Mouse (Mus musculus): ENCODE measurements around the gene Lrrc71. TPM values are rescaled to one million over a fixed set of nuclear protein-coding genes. Genes with fewer than 3 reads are reported as not detected.

Gene Lrrc71
- total RNA-seq, 1 experiment, result 0.49 TPM

GRCm38 (mm10) chr3:87770280-87770679 is 21.9 kb upstream of the Lrrc71 start:
- Histone ChIP-seq H3K27ac (ENCODE audit: insufficient read depth, low read depth, low read length, poor library complexity, severe bottlenecking) (no peak overlapping the region), H3K36me3 (ENCODE audit: control insufficient read depth, insufficient read depth, low read length, poor library complexity, severe bottlenecking) (no peaks in the 10 kb centered on the region), H3K9me3 (ENCODE audit: control insufficient read depth, insufficient read depth, low read depth, low read length) (no peaks in the 10 kb centered on the region), H3K4me3 (ENCODE audit: insufficient read depth in 1 of 2, low read depth in 1 of 2, low read length in 2 of 2, poor library complexity in 1 of 2, severe bottlenecking in 1 of 2) (no peak overlapping the region), H3K4me1 (ENCODE audit: control insufficient read depth in 2 of 2, insufficient read depth in 2 of 2, low read length in 2 of 2, poor library complexity in 1 of 2) (no peaks in the 10 kb centered on the region), H3K9ac (ENCODE audit: insufficient read depth, low read depth, low read length, poor library complexity, severe bottlenecking) (no peak overlapping the region)
- TF ChIP-seq MAFK (IDR thresholded peaks at IDR 0.05; ENCODE audit: insufficient read depth, low read depth, low read length) (no peak), ZC3H11A (IDR thresholded peaks at IDR 0.05; ENCODE audit: borderline replicate concordance, low read depth, low read length) (no peak)
- in situ Hi-C loops (cut with MboI; ENCODE audit: low sequenced_read_pairs in 2 of 2, unreplicated experiment in 2 of 2), result no loop called here
- peak; percentile 62 for DNase-seq (ENCODE audit: low read depth, low spot score)

GRCm38 (mm10) chr3:87769506-87769905 is 21.1 kb upstream of the Lrrc71 start:
- no peak for TF ChIP-seq HCFC1 (IDR thresholded peaks at IDR 0.05; ENCODE audit: borderline replicate concordance, insufficient read depth, low read length)
- no peak for TF ChIP-seq ZC3H11A (IDR thresholded peaks at IDR 0.05; ENCODE audit: borderline replicate concordance, low read depth, low read length)
- TF ChIP-seq ZNF384 (IDR thresholded peaks at IDR 0.05; ENCODE audit: low read depth, low read length), result no peak
- no peak for TF ChIP-seq CHD2 (IDR thresholded peaks at IDR 0.05; ENCODE audit: low read depth, low read length)
- no peak for TF ChIP-seq MAFK (IDR thresholded peaks at IDR 0.05; ENCODE audit: insufficient read depth, low read depth, low read length)
- DNase-seq (ENCODE audit: low read depth, low spot score), result no peak
- H3K4me3 ChIP-seq (ENCODE audit: insufficient read depth in 1 of 2, low read depth in 1 of 2, low read length in 2 of 2, poor library complexity in 1 of 2, severe bottlenecking in 1 of 2), result no peak overlapping the region
- no peaks in the 10 kb centered on the region for H3K36me3 ChIP-seq (ENCODE audit: control insufficient read depth, insufficient read depth, low read length, poor library complexity, severe bottlenecking)
- 0 out of 4 replicates have a peak, but pooled peaks cover 0 to 3% of the 10 kb centered on the region in 2 experiments for H3K4me1 ChIP-seq (ENCODE audit: control insufficient read depth in 2 of 2, insufficient read depth in 2 of 2, low read length in 2 of 2, poor library complexity in 1 of 2)
- H3K9me3 ChIP-seq (ENCODE audit: control insufficient read depth, insufficient read depth, low read depth, low read length), result no peaks in the 10 kb centered on the region
- in situ Hi-C loops (cut with MboI; ENCODE audit: low sequenced_read_pairs in 2 of 2, unreplicated experiment in 2 of 2), result no loop called here
- H3K27ac ChIP-seq (ENCODE audit: insufficient read depth, low read depth, low read length, poor library complexity, severe bottlenecking), result no peak overlapping the region
- no peak overlapping the region for H3K9ac ChIP-seq (ENCODE audit: insufficient read depth, low read depth, low read length, poor library complexity, severe bottlenecking)

GRCm38 (mm10) chr3:87768844-87769243 is 20.4 kb upstream of the Lrrc71 start:
- Histone ChIP-seq H3K9me3 (ENCODE audit: control insufficient read depth, insufficient read depth, low read depth, low read length) (no peaks in the 10 kb centered on the region), H3K4me3 (ENCODE audit: insufficient read depth in 1 of 2, low read depth in 1 of 2, low read length in 2 of 2, poor library complexity in 1 of 2, severe bottlenecking in 1 of 2) (peak overlapping the region; percentile 55 to 70), H3K27ac (ENCODE audit: insufficient read depth, low read depth, low read length, poor library complexity, severe bottlenecking) (no peak overlapping the region), H3K4me1 (ENCODE audit: control insufficient read depth in 2 of 2, insufficient read depth in 2 of 2, low read length in 2 of 2, poor library complexity in 1 of 2) (peaks cover 0 to 9% of the 10 kb centered on the region in 2 experiments; a peak in 1 of 4 replicates), H3K36me3 (ENCODE audit: control insufficient read depth, insufficient read depth, low read length, poor library complexity, severe bottlenecking) (no peaks in the 10 kb centered on the region), H3K9ac (ENCODE audit: insufficient read depth, low read depth, low read length, poor library complexity, severe bottlenecking) (peak overlapping the region; percentile 25)
- in situ Hi-C loops (cut with MboI; ENCODE audit: low sequenced_read_pairs in 2 of 2, unreplicated experiment in 2 of 2), result no loop called here
- TF ChIP-seq ZC3H11A (IDR thresholded peaks at IDR 0.05; ENCODE audit: borderline replicate concordance, low read depth, low read length), result 0 out of 2 replicates have a peak, but pooled peaks have one; percentile 35
- TF ChIP-seq HCFC1 (IDR thresholded peaks at IDR 0.05; ENCODE audit: borderline replicate concordance, insufficient read depth, low read length), result no peak
- DNase-seq (ENCODE audit: low read depth, low spot score), result no peak

- no peak overlapping the region for H3K27ac ChIP-seq (ENCODE audit: insufficient read depth, low read depth, low read length, poor library complexity, severe bottlenecking)
- in situ Hi-C loops (cut with MboI; ENCODE audit: low sequenced_read_pairs in 2 of 2, unreplicated experiment in 2 of 2), result no loop called here
Observed at GRCm38 (mm10) chr3:87768431-87768830, 20.0 kb upstream of the Lrrc71 start.

GRCm38 (mm10) chr3:87767764-87768163 is 19.3 kb upstream of the Lrrc71 start:
- TF ChIP-seq HCFC1 (IDR thresholded peaks at IDR 0.05; ENCODE audit: borderline replicate concordance, insufficient read depth, low read length) (no peak), ZNF384 (IDR thresholded peaks at IDR 0.05; ENCODE audit: low read depth, low read length) (no peak), ZC3H11A (IDR thresholded peaks at IDR 0.05; ENCODE audit: borderline replicate concordance, low read depth, low read length) (no peak), MAFK (IDR thresholded peaks at IDR 0.05; ENCODE audit: insufficient read depth, low read depth, low read length) (no peak), CHD2 (IDR thresholded peaks at IDR 0.05; ENCODE audit: low read depth, low read length) (no peak)
- Histone ChIP-seq H3K4me1 (ENCODE audit: control insufficient read depth in 2 of 2, insufficient read depth in 2 of 2, low read length in 2 of 2, poor library complexity in 1 of 2) (peaks cover 0 to 15% of the 10 kb centered on the region in 2 experiments; a peak in 1 of 4 replicates), H3K9me3 (ENCODE audit: control insufficient read depth, insufficient read depth, low read depth, low read length) (no peaks in the 10 kb centered on the region), H3K36me3 (ENCODE audit: control insufficient read depth, insufficient read depth, low read length, poor library complexity, severe bottlenecking) (no peaks in the 10 kb centered on the region), H3K4me3 (ENCODE audit: insufficient read depth in 1 of 2, low read depth in 1 of 2, low read length in 2 of 2, poor library complexity in 1 of 2, severe bottlenecking in 1 of 2) (no peak overlapping the region), H3K27ac (ENCODE audit: insufficient read depth, low read depth, low read length, poor library complexity, severe bottlenecking) (no peak overlapping the region), H3K9ac (ENCODE audit: insufficient read depth, low read depth, low read length, poor library complexity, severe bottlenecking) (no peak overlapping the region)
- DNase-seq (ENCODE audit: low read depth, low spot score), result no peak
- in situ Hi-C loops (cut with MboI; ENCODE audit: low sequenced_read_pairs in 2 of 2, unreplicated experiment in 2 of 2), result no loop called here

More at GRCm38 (mm10) chr3:87768431-87768830, 20.0 kb upstream of the Lrrc71 start:
- Histone ChIP-seq H3K4me1 (ENCODE audit: control insufficient read depth in 2 of 2, insufficient read depth in 2 of 2, low read length in 2 of 2, poor library complexity in 1 of 2) (peaks cover 0 to 12% of the 10 kb centered on the region in 2 experiments; a peak in 1 of 4 replicates), H3K4me3 (ENCODE audit: insufficient read depth in 1 of 2, low read depth in 1 of 2, low read length in 2 of 2, poor library complexity in 1 of 2, severe bottlenecking in 1 of 2) (peak overlapping the region; percentile 55 to 70), H3K9ac (ENCODE audit: insufficient read depth, low read depth, low read length, poor library complexity, severe bottlenecking) (peak overlapping the region; percentile 25), H3K36me3 (ENCODE audit: control insufficient read depth, insufficient read depth, low read length, poor library complexity, severe bottlenecking) (no peaks in the 10 kb centered on the region), H3K9me3 (ENCODE audit: control insufficient read depth, insufficient read depth, low read depth, low read length) (no peaks in the 10 kb centered on the region)
- DNase-seq (ENCODE audit: low read depth, low spot score), result no peak
- TF ChIP-seq ZNF384 (IDR thresholded peaks at IDR 0.05; ENCODE audit: low read depth, low read length), result no peak
- no peak for TF ChIP-seq HCFC1 (IDR thresholded peaks at IDR 0.05; ENCODE audit: borderline replicate concordance, insufficient read depth, low read length)
- TF ChIP-seq MAFK (IDR thresholded peaks at IDR 0.05; ENCODE audit: insufficient read depth, low read depth, low read length), result no peak
- TF ChIP-seq CHD2 (IDR thresholded peaks at IDR 0.05; ENCODE audit: low read depth, low read length), result no peak
- no peak for TF ChIP-seq ZC3H11A (IDR thresholded peaks at IDR 0.05; ENCODE audit: borderline replicate concordance, low read depth, low read length)
